Mouse (Mus musculus) CD8-positive naive resting alpha-beta T cell, adult 2 months (primary cell): ENCODE measurements at regions not wholly inside any gene's neighbourhood (a gene's known extent, or its start where the extent isn't known, plus 50 kb on each side); places are given as distances from the start of the nearest gene placed in this dataset.
A peak's percentile ranks its signal among the peaks of the same experiment; 100 is the strongest.

Experiments used
- DNase-seq, 2 experiments: peaks; one replicate each; pipeline ENCODE4 v3.0.0; 2022; ENCODE audit warnings: low read depth in 2 of 2, low spot score in 2 of 2

DNA sequence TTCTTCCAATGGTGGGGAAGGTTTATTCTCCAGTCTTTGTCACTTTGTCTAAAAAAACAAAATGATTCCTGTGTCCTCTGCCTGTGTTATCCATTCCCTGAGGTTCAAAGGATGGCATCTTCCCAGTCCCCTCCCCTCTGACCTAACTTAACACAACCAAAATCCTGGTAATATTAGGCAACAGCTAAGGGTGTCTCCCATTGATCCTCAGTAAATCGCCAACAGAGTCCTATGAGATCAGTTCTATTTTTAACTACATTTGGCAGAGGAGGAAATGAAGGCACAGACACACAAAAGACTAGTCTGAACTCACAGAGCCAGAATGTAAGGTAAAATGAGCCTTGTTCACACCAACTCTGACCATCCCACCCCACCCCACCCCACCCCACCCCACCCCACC, 228.8 kb downstream of the Sp3 start:
- no peak for DNase-seq

DNA sequence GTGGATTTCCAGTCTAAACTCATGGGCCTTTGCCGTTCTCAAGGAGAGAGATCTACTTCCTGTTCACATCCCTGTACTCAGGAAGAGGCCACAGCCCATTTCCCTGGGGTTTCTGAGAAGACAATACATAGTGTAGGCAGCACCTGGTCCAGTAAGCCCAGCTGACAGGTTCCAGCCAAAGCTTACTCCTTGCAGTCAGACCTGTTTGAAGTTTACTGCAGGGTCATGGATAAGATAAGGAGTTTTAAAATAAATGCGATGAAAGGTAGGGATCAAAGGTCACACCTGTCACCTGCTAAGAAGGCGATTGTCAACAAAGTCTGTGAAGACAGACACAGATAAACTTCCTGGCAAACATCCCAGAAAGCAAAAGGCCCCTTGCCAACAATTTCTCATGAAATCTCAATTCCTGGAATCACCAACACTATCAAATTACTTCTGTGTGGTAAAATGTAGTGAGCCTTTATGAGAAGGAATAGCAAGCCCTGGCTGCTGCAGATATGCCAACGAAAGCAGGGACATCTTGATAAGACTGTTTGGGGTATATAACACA, 227.5 kb downstream of the Sp3 start:
- no peak for DNase-seq

DNA sequence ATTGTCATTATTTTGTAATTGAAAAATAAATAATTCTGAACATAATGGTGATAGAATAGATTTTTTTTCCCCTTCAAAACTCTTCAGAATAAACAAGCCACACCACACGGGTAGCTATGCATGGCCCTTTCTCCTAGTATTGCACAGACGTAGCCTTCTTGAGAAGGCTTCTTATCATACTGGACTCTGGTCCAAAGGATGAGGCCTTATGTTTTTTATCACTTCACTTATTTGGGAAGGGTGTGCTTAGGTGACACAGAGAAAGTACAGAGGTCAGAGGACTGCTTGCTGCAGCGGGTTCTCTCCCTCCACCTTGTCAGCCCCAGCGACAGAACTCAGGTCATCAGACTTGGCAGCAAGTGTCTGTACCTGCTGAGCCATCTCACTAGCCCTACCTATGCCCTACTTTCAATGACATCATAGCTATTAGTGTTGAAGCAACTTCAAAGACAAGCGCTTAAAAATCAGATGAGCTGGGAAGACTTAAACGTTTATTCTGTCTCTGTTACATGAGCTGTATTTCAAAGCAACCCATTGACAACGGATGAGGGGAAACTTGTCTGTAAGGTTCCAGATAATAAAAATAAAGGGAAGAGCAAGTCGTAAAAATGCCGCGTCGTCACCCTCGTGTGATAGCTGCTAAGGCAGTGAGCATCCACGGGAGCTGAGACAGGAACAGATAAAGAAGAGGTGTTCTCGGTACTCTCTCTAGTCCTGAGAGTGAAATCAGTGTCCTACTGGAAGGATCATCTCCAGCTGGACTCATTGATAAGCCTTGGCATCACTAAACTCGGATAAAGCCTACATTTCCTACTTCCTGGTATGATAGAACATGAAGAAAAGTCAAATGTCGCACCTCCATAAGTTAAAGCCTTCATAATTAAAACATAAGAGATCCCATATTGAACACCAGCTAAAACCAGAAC, 226.2 kb downstream of the Sp3 start:
- no peak for DNase-seq

GRCm38 (mm10) chr2:72763454-72763853, 216.8 kb downstream of the Sp3 start:
- DNase-seq: no peak

- DNase-seq: no peak
Observed at GRCm38 (mm10) chr2:72769030-72769630, 211.1 kb downstream of the Sp3 start.

DNA sequence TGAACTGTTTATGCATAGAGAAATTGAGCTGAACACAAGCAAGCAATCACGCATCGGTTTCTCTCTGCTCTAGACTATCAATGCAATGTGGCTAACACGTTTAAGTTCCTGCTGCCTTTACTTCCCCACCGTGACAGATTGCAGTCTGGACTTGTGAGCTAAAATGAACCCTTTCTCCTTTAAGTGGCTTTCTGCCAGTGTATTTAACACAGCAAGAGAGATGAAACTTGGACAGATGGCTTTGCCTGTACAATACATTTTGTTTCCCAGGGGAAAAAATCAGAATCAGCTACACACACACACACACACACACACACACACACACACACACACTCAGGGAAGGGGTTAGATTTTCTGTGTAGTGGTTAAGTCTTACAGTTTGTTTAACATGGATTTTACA, 206.8 kb downstream of the Sp3 start:
- DNase-seq: no peak

GRCm38 (mm10) chr2:72777330-72777729, 202.9 kb downstream of the Sp3 start:
- peak; percentile 42 to 51 for DNase-seq

GRCm38 (mm10) chr2:72777806-72778510, 202.3 kb downstream of the Sp3 start:
- no peak for DNase-seq

DNA sequence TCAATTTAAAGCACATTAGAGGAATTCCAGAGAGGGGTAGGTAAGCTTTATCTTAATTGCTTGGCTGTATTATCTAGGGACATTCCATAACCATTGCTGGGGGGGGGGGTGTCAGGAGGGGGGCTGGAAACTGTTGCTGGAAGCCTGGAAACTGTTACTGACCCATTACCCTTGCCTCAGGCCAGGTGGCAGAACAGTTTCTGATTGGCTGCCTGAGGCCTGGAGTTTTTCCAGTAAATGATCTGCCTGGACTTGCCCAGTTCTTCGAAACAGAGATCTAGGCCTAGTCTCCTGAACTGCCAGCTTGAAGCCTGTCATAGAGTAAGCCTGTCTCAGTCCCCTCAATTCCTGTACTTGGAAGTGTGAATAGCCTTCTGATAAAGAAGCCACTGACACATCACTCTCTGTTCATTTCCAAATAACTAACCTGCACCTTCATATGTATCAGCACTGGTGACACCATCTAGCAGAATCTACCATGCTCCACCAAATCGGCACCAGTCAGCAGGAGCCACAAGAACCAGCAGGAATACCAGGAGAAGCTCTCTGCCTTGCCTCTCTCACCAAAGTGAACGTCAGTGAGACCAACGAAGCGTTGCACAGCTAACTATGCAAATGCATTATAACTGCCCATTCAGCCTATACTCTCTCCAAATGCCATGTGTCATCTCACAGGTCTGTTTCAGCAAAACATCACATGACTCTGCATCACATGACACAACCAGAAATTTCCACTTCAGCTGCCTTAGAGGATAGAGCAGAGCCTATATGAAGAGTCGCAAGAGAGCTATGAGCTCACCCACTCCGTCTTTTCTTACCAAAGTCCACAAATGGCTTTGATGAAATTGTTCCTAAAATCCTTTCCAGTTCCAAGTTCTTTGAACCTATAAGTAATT, 200.7 kb downstream of the Sp3 start:
- DNase-seq: no peak

DNA sequence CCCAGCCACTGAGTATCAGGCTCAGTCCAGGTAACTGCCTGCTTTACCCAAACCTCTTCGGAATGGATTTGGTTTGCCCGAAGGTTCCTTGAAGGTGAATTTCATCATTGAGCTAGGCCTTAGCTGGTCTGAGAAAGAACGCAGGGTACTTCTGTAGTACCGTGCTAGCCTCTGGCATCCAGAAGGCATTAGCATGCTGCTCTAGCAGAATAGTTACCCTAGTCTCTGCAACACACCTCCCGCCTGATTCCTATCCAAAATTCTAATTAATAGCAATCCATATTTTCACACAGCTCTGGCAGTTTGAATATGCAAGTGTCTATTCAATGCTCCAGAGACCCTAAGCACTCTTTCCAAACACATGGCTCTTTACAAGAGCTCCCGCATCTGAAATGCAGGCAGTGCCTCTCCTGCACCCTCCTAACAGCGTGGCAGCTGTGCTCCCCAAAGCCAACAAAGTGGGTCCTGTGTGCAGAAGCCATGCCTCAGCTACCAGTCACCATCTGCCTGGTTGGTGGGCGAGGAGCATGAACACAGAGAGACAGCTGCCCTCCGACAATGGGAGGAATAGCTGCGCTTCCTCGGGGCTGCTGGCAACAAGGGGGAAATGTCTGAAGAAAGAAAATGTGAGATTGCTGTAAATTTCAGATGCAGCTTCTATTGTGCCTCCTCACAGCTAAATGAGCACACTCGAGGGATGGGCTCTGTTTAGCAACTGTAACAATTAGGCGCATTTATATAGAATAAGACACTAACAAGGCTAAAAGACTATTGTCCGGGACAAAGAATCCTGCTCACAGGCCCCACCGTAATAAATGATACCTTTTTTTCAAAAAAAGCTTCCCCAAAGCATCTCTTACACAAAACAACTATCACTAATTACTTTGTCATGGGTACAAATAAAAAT, 198.6 kb downstream of the Sp3 start:
- no peak for DNase-seq

GRCm38 (mm10) chr2:72782355-72782754, 197.9 kb downstream of the Sp3 start:
- DNase-seq: no peak

- no peak for DNase-seq
Observed at GRCm38 (mm10) chr2:72785365-72786043, 194.7 kb downstream of the Sp3 start.

GRCm38 (mm10) chr2:72786044-72786737, 194.1 kb downstream of the Sp3 start:
- DNase-seq: no peak

GRCm38 (mm10) chr2:72787616-72788015, 192.6 kb downstream of the Sp3 start:
- DNase-seq: no peak

GRCm38 (mm10) chr2:72791496-72791895, 188.8 kb downstream of the Sp3 start:
- DNase-seq: no peak

DNA sequence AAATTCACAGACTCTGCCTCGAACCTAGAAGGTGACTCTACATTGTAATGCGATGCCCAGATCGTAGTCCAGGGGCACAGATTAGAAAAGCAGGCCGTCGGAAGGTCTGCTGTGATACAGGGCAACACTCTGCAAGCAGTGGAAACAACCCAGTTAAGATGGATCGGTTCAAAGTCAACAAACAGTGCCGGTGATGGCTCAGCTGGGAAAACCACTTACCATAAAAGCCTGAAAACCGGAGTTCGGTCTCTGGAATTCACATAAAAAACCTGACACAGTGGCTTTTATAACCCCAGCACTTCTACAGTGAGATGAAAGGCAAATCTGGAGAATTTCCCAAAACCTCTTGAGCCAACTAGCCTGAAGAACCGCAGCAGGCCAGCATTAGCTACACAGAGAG, 186.8 kb downstream of the Sp3 start:
- DNase-seq: no peak

DNA sequence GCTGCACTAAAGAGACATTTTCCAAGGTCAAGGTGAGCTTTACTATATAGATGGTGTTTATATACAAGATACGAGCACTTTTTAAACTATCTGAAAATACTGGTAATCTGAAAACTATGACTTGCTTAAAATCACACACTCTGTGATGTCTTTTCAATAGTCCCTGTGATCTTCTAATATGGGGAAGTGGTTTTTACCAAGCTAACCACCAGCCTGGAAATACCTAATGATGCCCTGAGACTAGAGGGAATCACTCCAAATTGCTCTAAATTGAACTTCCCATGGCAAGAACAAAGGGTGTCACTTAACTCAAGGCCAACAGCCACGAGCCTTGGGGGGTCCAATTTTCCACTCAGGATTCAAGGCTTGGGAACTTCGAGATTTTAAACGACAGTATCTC, 185.7 kb downstream of the Sp3 start:
- no peak for DNase-seq

GRCm38 (mm10) chr2:72797002-72797718, 183.1 kb downstream of the Sp3 start:
- no peak for DNase-seq
